Mouse (Mus musculus): Measurements from ENCODE around the gene Skiv2l. TPM values are rescaled to one million over a fixed set of nuclear protein-coding genes. Genes with fewer than 3 reads are reported as not detected.
"Not testable (repeated sequence)": the region's sequence is repeated elsewhere in the genome, so short reads cannot be mapped to it uniquely, and the experiment has no call there.

Skiv2l gene
- total and polyA plus RNA-seq, 3 experiments = 18.1 to 28.9 (median 26.8) TPM

GRCm38 (mm10) chr17:34798866-34799530 lies 51.0 kb downstream of the Skiv2l start:
- Histone ChIP-seq H3K27ac (no peak overlapping the region), H3K27me3 (ENCODE audit: control insufficient read depth, insufficient read depth, low read length) (no peaks in the 10 kb centered on the region), H3K9ac (ENCODE audit: low read depth, low read length) (no peak overlapping the region), H3K4me1 (ENCODE audit: control insufficient read depth, insufficient read depth, low read length) (no peaks in the 10 kb centered on the region), H3K4me3 (no peak overlapping the region), H3K36me3 (ENCODE audit: control insufficient read depth, insufficient read depth, low read length) (no peaks in the 10 kb centered on the region), H3K79me2 (replicated peaks; ENCODE audit: control insufficient read depth, insufficient read depth, low read length) (no peaks in the 10 kb centered on the region)
- no peak for DNase-seq
- WGBS = 86% methylated on average over 17 of the region's 17 CpGs
- intact Hi-C loops (cut with DNase I) = no loop called here
- TF ChIP-seq POLR2A (IDR thresholded peaks at IDR 0.05; ENCODE audit: insufficient read depth, low read depth, low read length) (no peak), EP300 (IDR thresholded peaks at IDR 0.05; ENCODE audit: insufficient read depth, low read depth, low read length) (no peak), CTCF (IDR thresholded peaks at IDR 0.05) (no peak)

GRCm38 (mm10) chr17:34798071-34798470 lies 51.9 kb downstream of the Skiv2l start:
- H3K27ac ChIP-seq; H3K27me3 ChIP-seq (ENCODE audit: control insufficient read depth, insufficient read depth, low read length); H3K79me2 ChIP-seq (replicated peaks; ENCODE audit: control insufficient read depth, insufficient read depth, low read length); H3K9ac ChIP-seq (ENCODE audit: low read depth, low read length); DNase-seq; intact Hi-C loops (cut with DNase I); H3K36me3 ChIP-seq (ENCODE audit: control insufficient read depth, insufficient read depth, low read length); H3K4me3 ChIP-seq; H3K4me1 ChIP-seq (ENCODE audit: control insufficient read depth, insufficient read depth, low read length): not testable (repeated sequence)
- WGBS = 71% methylated on average over 6 of the region's 7 CpGs

GRCm38 (mm10) chr17:34797211-34797995 lies 52.6 kb downstream of the Skiv2l start:
- 68% methylated on average over 10 of the region's 10 CpGs for WGBS
- H3K4me1 ChIP-seq (ENCODE audit: control insufficient read depth, insufficient read depth, low read length); H3K27ac ChIP-seq; H3K79me2 ChIP-seq (replicated peaks; ENCODE audit: control insufficient read depth, insufficient read depth, low read length); H3K27me3 ChIP-seq (ENCODE audit: control insufficient read depth, insufficient read depth, low read length); H3K9ac ChIP-seq (ENCODE audit: low read depth, low read length); H3K4me3 ChIP-seq; intact Hi-C loops (cut with DNase I); H3K36me3 ChIP-seq (ENCODE audit: control insufficient read depth, insufficient read depth, low read length); DNase-seq: not testable (repeated sequence)

GRCm38 (mm10) chr17:34796311-34797140 lies 53.5 kb downstream of the Skiv2l start:
- Histone ChIP-seq H3K27me3 (ENCODE audit: control insufficient read depth, insufficient read depth, low read length) (no peaks in the 10 kb centered on the region), H3K27ac (no peak overlapping the region), H3K4me1 (ENCODE audit: control insufficient read depth, insufficient read depth, low read length) (no peaks in the 10 kb centered on the region), H3K36me3 (ENCODE audit: control insufficient read depth, insufficient read depth, low read length) (no peaks in the 10 kb centered on the region), H3K4me3 (no peak overlapping the region), H3K9ac (ENCODE audit: low read depth, low read length) (no peak overlapping the region), H3K79me2 (replicated peaks; ENCODE audit: control insufficient read depth, insufficient read depth, low read length) (no peaks in the 10 kb centered on the region)
- TF ChIP-seq CTCF (IDR thresholded peaks at IDR 0.05) = no peak
- TF ChIP-seq EP300 (IDR thresholded peaks at IDR 0.05; ENCODE audit: insufficient read depth, low read depth, low read length) = no peak
- TF ChIP-seq POLR2A (IDR thresholded peaks at IDR 0.05; ENCODE audit: insufficient read depth, low read depth, low read length) = no peak
- DNase-seq = no peak
- WGBS = 89% methylated on average over 8 of the region's 8 CpGs
- intact Hi-C loops (cut with DNase I) = no loop called here

GRCm38 (mm10) chr17:34795633-34796032 lies 54.4 kb downstream of the Skiv2l start:
- H3K36me3 ChIP-seq (ENCODE audit: control insufficient read depth, insufficient read depth, low read length) = no peaks in the 10 kb centered on the region
- peak; percentile 25 to 68 for DNase-seq
- TF ChIP-seq EP300 (IDR thresholded peaks at IDR 0.05; ENCODE audit: insufficient read depth, low read depth, low read length) (no peak), CTCF (IDR thresholded peaks at IDR 0.05) (peak; percentile 66), POLR2A (IDR thresholded peaks at IDR 0.05; ENCODE audit: insufficient read depth, low read depth, low read length) (no peak)
- WGBS = 66% methylated on average over 9 of the region's 9 CpGs
- no peak overlapping the region for H3K4me3 ChIP-seq
- no peaks in the 10 kb centered on the region for H3K27me3 ChIP-seq (ENCODE audit: control insufficient read depth, insufficient read depth, low read length)
- no peak overlapping the region for H3K9ac ChIP-seq (ENCODE audit: low read depth, low read length)
- H3K27ac ChIP-seq = no peak overlapping the region
- intact Hi-C loops (cut with DNase I) = no loop called here
- H3K79me2 ChIP-seq (replicated peaks; ENCODE audit: control insufficient read depth, insufficient read depth, low read length) = no peaks in the 10 kb centered on the region
- H3K4me1 ChIP-seq (ENCODE audit: control insufficient read depth, insufficient read depth, low read length) = no peaks in the 10 kb centered on the region

- H3K4me3 ChIP-seq = no peak overlapping the region
- no peak for DNase-seq
- H3K79me2 ChIP-seq (replicated peaks; ENCODE audit: control insufficient read depth, insufficient read depth, low read length) = no peaks in the 10 kb centered on the region
- TF ChIP-seq EP300 (IDR thresholded peaks at IDR 0.05; ENCODE audit: insufficient read depth, low read depth, low read length) = no peak
- no peak for TF ChIP-seq CTCF (IDR thresholded peaks at IDR 0.05)
- no peak for TF ChIP-seq POLR2A (IDR thresholded peaks at IDR 0.05; ENCODE audit: insufficient read depth, low read depth, low read length)
- no peak overlapping the region for H3K27ac ChIP-seq
- H3K36me3 ChIP-seq (ENCODE audit: control insufficient read depth, insufficient read depth, low read length) = no peaks in the 10 kb centered on the region
- intact Hi-C loops (cut with DNase I) = no loop called here
- H3K9ac ChIP-seq (ENCODE audit: low read depth, low read length) = no peak overlapping the region
- no peaks in the 10 kb centered on the region for H3K27me3 ChIP-seq (ENCODE audit: control insufficient read depth, insufficient read depth, low read length)
- no peaks in the 10 kb centered on the region for H3K4me1 ChIP-seq (ENCODE audit: control insufficient read depth, insufficient read depth, low read length)
- WGBS = 81% methylated on average over 10 of the region's 10 CpGs
These were observed 55.0 kb downstream of the Skiv2l start for GRCm38 (mm10) chr17:34795016-34795415.

Small RNAs within 50 kb of the gene (microRNA-seq; reads per million reads assigned to microRNA genes)
- gene Mir6970 = 0 reads per million in 2 experiments
- gene Mir6971 = 1.1 to 4.2 reads per million in 2 experiments
- 0 reads per million in 2 experiments for gene Mir6972

Other genes with a start within 250 kb of the Skiv2l start
Only the 30 nearest of the 37 such genes appear.
- gene Ppt2, start 221.7 kb downstream of the Skiv2l start, total RNA-seq (2021) = 10 to 100 TPM; 53.0 to 63.9 TPM
- 50.5 and 55.7 TPM in 2 replicates for gene Ppt2, start 221.7 kb downstream of the Skiv2l start, polyA plus RNA-seq (2012; rRNA removed)
- 1 to 10 TPM in 1 of 2 experiments, under 1 TPM in 1; 0.86 to 1.4 TPM for gene Prrt1, start 220.7 kb downstream of the Skiv2l start, total RNA-seq (2021)
- gene Prrt1, start 220.7 kb downstream of the Skiv2l start, polyA plus RNA-seq (2012; rRNA removed) = 2.7 and 7.0 TPM in 2 replicates
- 1 to 10 TPM; 7.9 TPM for gene Fkbpl, start 205.4 kb downstream of the Skiv2l start, total RNA-seq (2021)
- gene Fkbpl, start 205.4 kb downstream of the Skiv2l start, polyA plus RNA-seq (2012; rRNA removed) = 4.0 and 8.8 TPM in 2 replicates
- gene Atf6b, start 203.1 kb downstream of the Skiv2l start, total RNA-seq (2021) = 10 to 100 TPM; 15.3 to 18.4 TPM
- 25.3 and 27.4 TPM in 2 replicates for gene Atf6b, start 203.1 kb downstream of the Skiv2l start, polyA plus RNA-seq (2012; rRNA removed)
- gene Tnxb, start 179.7 kb downstream of the Skiv2l start, total RNA-seq (2021) = 10 to 100 TPM; 28.5 to 28.8 TPM
- 27.3 and 32.7 TPM in 2 replicates for gene Tnxb, start 179.7 kb downstream of the Skiv2l start, polyA plus RNA-seq (2012; rRNA removed)
- gene C4b, start 106.3 kb downstream of the Skiv2l start, total RNA-seq (2021) = 10 to 100 TPM; 16.8 to 19.7 TPM
- gene C4b, start 106.3 kb downstream of the Skiv2l start, polyA plus RNA-seq (2012; rRNA removed) = 18.0 and 26.6 TPM in 2 replicates
- not detected for gene Cyp21a1, start 45.6 kb downstream of the Skiv2l start, total RNA-seq (2021)
- 0.09 and 0.20 TPM in 2 replicates for gene Cyp21a1, start 45.6 kb downstream of the Skiv2l start, polyA plus RNA-seq (2012; rRNA removed)
- 1 to 10 TPM; 8.5 to 9.5 TPM for gene Stk19, start 13.3 kb downstream of the Skiv2l start, total RNA-seq (2021)
- 14.1 and 17.3 TPM in 2 replicates for gene Stk19, start 13.3 kb downstream of the Skiv2l start, polyA plus RNA-seq (2012; rRNA removed)
- 10 to 100 TPM; 12.4 to 14.2 TPM for gene Dxo, start 13.2 kb downstream of the Skiv2l start, total RNA-seq (2021)
- gene Dxo, start 13.2 kb downstream of the Skiv2l start, polyA plus RNA-seq (2012; rRNA removed) = 22.9 and 28.3 TPM in 2 replicates
- 10 to 100 TPM; 14.9 to 15.8 TPM for gene Nelfe, start 181 bp upstream of the Skiv2l start, total RNA-seq (2021)
- gene Nelfe, start 181 bp upstream of the Skiv2l start, polyA plus RNA-seq (2012; rRNA removed) = 12.3 and 15.5 TPM in 2 replicates
- gene Cfb, start 12.3 kb upstream of the Skiv2l start, total RNA-seq (2021) = 1 to 10 TPM; 2.6 to 3.8 TPM
- gene Cfb, start 12.3 kb upstream of the Skiv2l start, polyA plus RNA-seq (2012; rRNA removed) = 3.9 and 5.7 TPM in 2 replicates
- gene Zbtb12, start 29.3 kb upstream of the Skiv2l start, total RNA-seq (2021) = 1 to 10 TPM; 7.9 to 9.0 TPM
- gene Zbtb12, start 29.3 kb upstream of the Skiv2l start, polyA plus RNA-seq (2012; rRNA removed) = 10.0 and 11.0 TPM in 2 replicates
- gene Gm20547, start 31.8 kb upstream of the Skiv2l start, total RNA-seq (2021) = not detected
- not detected in 2 replicates for gene Gm20547, start 31.8 kb upstream of the Skiv2l start, polyA plus RNA-seq (2012; rRNA removed)
- gene C2, start 48.1 kb upstream of the Skiv2l start, total RNA-seq (2021) = 1 to 10 TPM; 1.8 to 3.1 TPM
- 4.5 and 8.1 TPM in 2 replicates for gene C2, start 48.1 kb upstream of the Skiv2l start, polyA plus RNA-seq (2012; rRNA removed)
- gene Ehmt2, start 48.3 kb upstream of the Skiv2l start, total RNA-seq (2021) = 10 to 100 TPM; 38.0 to 42.6 TPM
- 61.6 and 64.0 TPM in 2 replicates for gene Ehmt2, start 48.3 kb upstream of the Skiv2l start, polyA plus RNA-seq (2012; rRNA removed)
- gene Slc44a4, start 64.3 kb upstream of the Skiv2l start, total RNA-seq (2021) = not detected
- gene Slc44a4, start 64.3 kb upstream of the Skiv2l start, polyA plus RNA-seq (2012; rRNA removed) = 1.1 TPM in 1 of 2 replicates, not detected in the other
- gene Neu1, start 81.0 kb upstream of the Skiv2l start, total RNA-seq (2021) = 10 to 100 TPM; 14.5 TPM
- gene Neu1, start 81.0 kb upstream of the Skiv2l start, polyA plus RNA-seq (2012; rRNA removed) = 22.0 and 23.6 TPM in 2 replicates
- gene Hspa1b, start 109.0 kb upstream of the Skiv2l start, total RNA-seq (2021) = 10 to 100 TPM in 1 of 2 experiments, 1 to 10 TPM in 1; 2.9 to 11.2 TPM
- gene Hspa1b, start 109.0 kb upstream of the Skiv2l start, polyA plus RNA-seq (2012; rRNA removed) = 2.0 and 6.3 TPM in 2 replicates
- gene Gm20481, start 119.7 kb upstream of the Skiv2l start, total RNA-seq (2021) = not detected
- gene Gm20481, start 119.7 kb upstream of the Skiv2l start, polyA plus RNA-seq (2012; rRNA removed) = not detected in 2 replicates
- gene Hspa1a, start 121.9 kb upstream of the Skiv2l start, total RNA-seq (2021) = 1 to 10 TPM; 3.3 to 9.8 TPM
- 3.0 and 5.9 TPM in 2 replicates for gene Hspa1a, start 121.9 kb upstream of the Skiv2l start, polyA plus RNA-seq (2012; rRNA removed)
- gene Hspa1l, start 122.5 kb upstream of the Skiv2l start, total RNA-seq (2021) = 10 to 100 TPM in 1 of 2 experiments, 1 to 10 TPM in 1; 8.3 to 10.9 TPM
- gene Hspa1l, start 122.5 kb upstream of the Skiv2l start, polyA plus RNA-seq (2012; rRNA removed) = 3.6 and 6.6 TPM in 2 replicates
- 10 to 100 TPM; 17.3 to 21.3 TPM for gene Lsm2, start 131.7 kb upstream of the Skiv2l start, total RNA-seq (2021)
- gene Lsm2, start 131.7 kb upstream of the Skiv2l start, polyA plus RNA-seq (2012; rRNA removed) = 50.7 and 58.0 TPM in 2 replicates
- gene Vars, start 150.8 kb upstream of the Skiv2l start, total RNA-seq (2021) = 10 to 100 TPM; 27.0 to 28.5 TPM
- 32.7 and 39.2 TPM in 2 replicates for gene Vars, start 150.8 kb upstream of the Skiv2l start, polyA plus RNA-seq (2012; rRNA removed)
- 10 to 100 TPM; 10.0 to 10.9 TPM for gene Vwa7, start 166.4 kb upstream of the Skiv2l start, total RNA-seq (2021)
- 7.5 and 10.2 TPM in 2 replicates for gene Vwa7, start 166.4 kb upstream of the Skiv2l start, polyA plus RNA-seq (2012; rRNA removed)
- not detected for gene Sapcd1, start 177.8 kb upstream of the Skiv2l start, total RNA-seq (2021)
- gene Sapcd1, start 177.8 kb upstream of the Skiv2l start, polyA plus RNA-seq (2012; rRNA removed) = 0.20 and 0.67 TPM in 2 replicates
- under 1 TPM; 0.23 to 0.29 TPM for gene Msh5, start 196.5 kb upstream of the Skiv2l start, total RNA-seq (2021)
- 1.00 and 1.2 TPM in 2 replicates for gene Msh5, start 196.5 kb upstream of the Skiv2l start, polyA plus RNA-seq (2012; rRNA removed)
- 10 to 100 TPM; 32.5 to 33.1 TPM for gene Clic1, start 199.8 kb upstream of the Skiv2l start, total RNA-seq (2021)
- gene Clic1, start 199.8 kb upstream of the Skiv2l start, polyA plus RNA-seq (2012; rRNA removed) = 44.4 and 51.6 TPM in 2 replicates
- gene Ddah2, start 208.8 kb upstream of the Skiv2l start, total RNA-seq (2021) = 10 to 100 TPM; 20.0 to 20.5 TPM
- gene Ddah2, start 208.8 kb upstream of the Skiv2l start, polyA plus RNA-seq (2012; rRNA removed) = 31.4 and 40.8 TPM in 2 replicates
- under 1 TPM; 0.34 to 0.55 TPM for gene Ly6g6c, start 215.2 kb upstream of the Skiv2l start, total RNA-seq (2021)
- 0.23 and 0.64 TPM in 2 replicates for gene Ly6g6c, start 215.2 kb upstream of the Skiv2l start, polyA plus RNA-seq (2012; rRNA removed)
- 1 to 10 TPM in 1 of 2 experiments, under 1 TPM in 1; 0.31 to 2.4 TPM for gene Mpig6b, start 216.0 kb upstream of the Skiv2l start, total RNA-seq (2021)
- 0.32 and 1.4 TPM in 2 replicates for gene Mpig6b, start 216.0 kb upstream of the Skiv2l start, polyA plus RNA-seq (2012; rRNA removed)